Mouse (Mus musculus): ENCODE measurements around the gene Gigyf2.

The Gigyf2 gene

DNA sequence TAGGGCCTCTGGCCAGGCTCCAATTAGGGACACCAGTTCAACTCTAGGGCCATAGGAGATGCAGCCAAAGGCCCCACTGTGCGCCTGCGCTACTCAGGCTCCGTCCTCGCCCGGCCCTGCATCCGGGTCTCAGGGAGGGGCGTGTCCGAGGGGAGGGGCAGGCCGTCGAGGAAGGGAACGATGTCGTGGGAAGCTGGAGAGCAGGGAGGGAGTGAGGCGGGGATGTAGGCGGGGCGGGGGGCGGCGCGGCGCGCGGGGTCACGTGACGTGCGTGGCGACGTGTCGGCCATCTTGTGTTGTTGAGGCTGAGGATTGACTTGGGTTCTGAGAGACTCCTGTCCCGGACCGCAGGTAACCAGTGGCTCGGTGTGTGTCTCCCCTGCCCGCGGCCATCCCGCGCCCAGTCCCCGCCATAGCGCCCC is at the start of gene Gigyf2:
Gene Gigyf2, plus strand, starts transcription at position 257 of the 422 bp plus-strand sequence.
- peak; percentile 91 to 92 for DNase-seq (ENCODE audit: low spot score in 2 of 2)

- no peak for DNase-seq (ENCODE audit: low spot score in 2 of 2)
Measured at GRCm38 (mm10) chr1:87280281-87280680, 46.5 kb upstream of the Gigyf2 start.

- DNase-seq (ENCODE audit: low spot score in 2 of 2): no peak
Measured at GRCm38 (mm10) chr1:87281599-87282412, 45.0 kb upstream of the Gigyf2 start.

DNA sequence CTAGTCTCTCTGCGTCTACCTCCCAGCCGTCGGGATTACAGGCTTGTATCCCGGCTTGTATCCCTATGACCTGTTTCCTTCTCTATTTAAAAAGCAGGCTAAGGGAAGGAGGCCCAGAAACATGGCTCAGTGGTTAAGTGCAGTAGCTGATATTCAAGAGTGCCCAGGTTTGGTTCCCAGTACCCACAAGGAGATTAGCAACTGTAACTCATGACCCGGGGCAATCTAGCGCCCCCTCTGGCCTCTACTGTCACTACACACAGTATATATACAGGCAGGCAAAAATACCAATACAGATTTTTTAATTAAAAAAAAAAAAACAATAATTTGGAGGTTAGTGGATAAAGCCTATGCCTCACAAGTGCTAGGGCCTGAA is 44.4 kb upstream of the Gigyf2 start:
- DNase-seq (ENCODE audit: low spot score in 2 of 2): no peak

DNA sequence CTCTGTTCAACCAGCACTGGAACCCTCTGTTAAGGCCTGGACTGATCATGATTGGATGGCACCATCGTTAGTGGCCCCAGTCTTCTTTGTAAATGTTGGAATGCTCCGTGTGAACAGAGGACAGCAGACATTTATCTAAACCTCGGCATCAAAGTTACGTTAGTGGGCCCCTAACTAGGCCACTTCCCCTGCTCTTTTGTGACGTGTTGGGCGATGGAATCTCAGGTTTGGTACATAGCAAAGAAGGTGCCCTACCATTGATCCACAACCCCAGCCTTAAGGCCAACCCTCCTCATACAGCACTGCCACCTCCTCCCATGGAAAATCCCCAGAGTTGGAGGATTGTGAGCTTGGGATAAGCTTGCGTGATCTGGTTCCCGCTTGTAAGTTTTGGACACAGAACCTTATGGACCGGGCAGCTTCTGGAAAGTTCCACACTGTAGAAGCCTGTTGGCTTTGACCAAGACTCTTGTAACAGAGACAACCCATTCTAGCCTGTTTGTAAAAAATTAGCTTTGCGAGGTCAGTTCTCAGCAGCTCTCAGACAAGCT is 43.3 kb upstream of the Gigyf2 start:
- DNase-seq (ENCODE audit: low spot score in 2 of 2): no peak

DNA sequence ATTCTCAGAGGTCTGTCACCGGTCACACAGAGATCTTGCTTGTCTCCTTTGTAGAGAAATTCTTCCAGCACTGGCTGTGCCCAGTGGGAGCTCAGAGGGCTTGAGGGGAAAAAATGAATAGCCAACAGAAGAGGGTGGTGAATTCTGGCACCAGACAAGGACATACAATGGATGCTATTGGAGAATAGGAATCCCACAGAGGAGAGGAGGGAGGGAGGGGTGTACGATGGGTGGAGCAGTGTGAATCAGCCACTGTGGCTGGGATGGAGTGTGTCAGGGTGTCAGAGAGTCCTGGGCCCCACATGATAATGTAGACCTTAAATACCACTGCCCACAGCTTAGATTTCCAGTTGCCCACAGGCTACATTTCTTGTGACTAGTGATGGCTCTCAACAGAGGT is 39.7 kb upstream of the Gigyf2 start:
- DNase-seq (ENCODE audit: low spot score in 2 of 2): no peak

DNA sequence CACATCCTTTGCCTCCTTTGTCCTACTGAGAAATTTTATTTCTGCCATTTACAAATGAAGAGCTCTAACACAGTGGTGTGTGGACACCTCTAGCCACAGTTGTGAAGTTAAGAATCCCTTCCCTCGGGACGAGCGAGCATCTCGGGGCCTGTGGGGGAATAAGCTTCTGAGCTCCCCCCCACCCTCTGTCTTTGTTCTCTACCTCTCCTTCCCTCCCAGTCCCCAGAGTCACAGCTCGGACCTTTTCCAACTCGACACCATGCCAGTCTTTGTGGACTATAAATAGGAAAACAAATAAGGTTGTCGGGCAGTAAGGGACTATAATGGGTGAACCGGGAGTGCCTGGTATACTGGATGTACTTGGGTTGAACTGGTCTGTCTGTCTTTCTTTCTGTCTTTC is 35.4 kb upstream of the Gigyf2 start:
- DNase-seq (ENCODE audit: low spot score in 2 of 2): no peak

- peak; percentile 26 to 28 for DNase-seq (ENCODE audit: low spot score in 2 of 2)
Measured at GRCm38 (mm10) chr1:87292420-87293190, 34.2 kb upstream of the Gigyf2 start.

DNA sequence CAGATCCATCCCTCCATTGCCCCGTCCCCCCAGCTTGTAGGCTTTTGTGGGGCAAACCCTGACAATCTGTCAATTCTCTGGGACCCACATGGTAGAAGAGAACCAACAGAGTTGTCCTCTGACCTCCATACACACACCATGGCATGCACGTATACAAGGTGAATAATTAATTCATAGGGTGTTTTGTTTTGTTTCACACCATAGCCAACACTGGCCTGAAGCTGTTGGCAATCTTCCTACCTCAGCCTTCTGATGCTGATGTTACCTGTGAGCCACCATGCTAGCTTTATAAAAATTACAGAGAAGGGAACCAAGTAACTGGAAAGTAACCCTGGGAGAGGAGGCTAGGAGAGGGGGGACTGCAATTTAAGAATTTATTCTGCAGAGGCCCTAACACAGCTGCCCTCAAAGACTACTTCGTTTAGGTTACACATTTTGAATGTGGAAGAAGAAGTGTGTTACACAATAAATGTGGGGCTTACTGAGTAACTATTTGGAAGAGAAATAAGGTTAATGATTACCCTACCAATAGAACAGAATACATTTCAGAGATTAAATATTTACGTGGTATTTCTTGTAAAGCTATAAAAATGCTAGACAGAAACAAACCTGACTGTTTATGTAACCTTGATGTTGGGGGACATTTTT is 32.6 kb upstream of the Gigyf2 start:
- DNase-seq (ENCODE audit: low spot score in 2 of 2): no peak

- DNase-seq (ENCODE audit: low spot score in 2 of 2): no peak
Measured at GRCm38 (mm10) chr1:87294951-87295350, 31.8 kb upstream of the Gigyf2 start.

GRCm38 (mm10) chr1:87297346-87297925 is 29.4 kb upstream of the Gigyf2 start:
- DNase-seq (ENCODE audit: low spot score in 2 of 2): no peak

GRCm38 (mm10) chr1:87300360-87301286 is 26.2 kb upstream of the Gigyf2 start:
- no peak for DNase-seq (ENCODE audit: low spot score in 2 of 2)

DNA sequence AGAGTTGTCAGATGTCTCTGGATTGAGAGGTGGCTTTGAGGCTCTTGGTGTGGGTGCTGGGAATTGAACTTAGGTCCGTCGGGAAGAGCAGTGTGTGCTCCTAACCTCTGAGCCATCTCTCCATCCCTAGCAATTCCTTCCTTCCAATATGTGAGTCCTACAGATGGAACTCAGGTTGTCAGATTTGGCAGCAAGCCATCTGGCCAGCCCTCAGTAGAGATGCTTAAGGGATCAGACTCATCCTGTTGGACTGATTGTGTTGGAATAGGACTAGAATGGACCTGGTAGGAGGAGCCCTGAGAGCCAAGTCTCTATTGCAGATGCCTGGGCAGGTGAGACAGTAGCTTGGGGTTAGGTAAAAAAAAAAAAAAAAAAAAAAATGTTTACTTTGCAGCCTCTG is 24.8 kb upstream of the Gigyf2 start:
- DNase-seq (ENCODE audit: low spot score in 2 of 2): no peak

GRCm38 (mm10) chr1:87308952-87309351 is 17.8 kb upstream of the Gigyf2 start:
- DNase-seq (ENCODE audit: low spot score in 2 of 2): no peak

DNA sequence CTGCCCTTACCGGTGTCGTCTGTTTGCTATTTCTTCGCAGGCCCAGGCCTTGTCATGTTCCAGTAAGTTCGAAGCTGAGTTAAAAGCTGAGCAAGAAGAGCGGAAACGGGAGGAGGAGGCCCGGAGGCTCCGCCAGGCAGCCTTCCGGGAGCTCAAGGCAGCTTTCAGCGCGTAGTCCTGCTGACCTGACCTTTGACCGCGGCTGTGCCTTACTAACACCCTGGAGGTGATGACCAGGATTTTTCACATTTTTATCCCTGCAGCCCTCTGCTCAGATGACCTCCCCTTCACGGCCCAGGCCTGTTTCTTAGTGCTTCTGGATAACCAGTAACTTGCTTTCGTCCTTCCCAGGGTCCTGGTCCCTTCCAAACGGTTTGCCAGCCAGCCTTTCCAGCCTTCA is 17.2 kb upstream of the Gigyf2 start:
- DNase-seq (ENCODE audit: low spot score in 2 of 2): no peak

GRCm38 (mm10) chr1:87312681-87313080 is 14.1 kb upstream of the Gigyf2 start:
- DNase-seq (ENCODE audit: low spot score in 2 of 2): no peak

- DNase-seq (ENCODE audit: low spot score in 2 of 2): no peak
Measured at GRCm38 (mm10) chr1:87313116-87313515, 13.7 kb upstream of the Gigyf2 start.

- no peak for DNase-seq (ENCODE audit: low spot score in 2 of 2)
Measured at GRCm38 (mm10) chr1:87313843-87314570, 12.8 kb upstream of the Gigyf2 start.

DNA sequence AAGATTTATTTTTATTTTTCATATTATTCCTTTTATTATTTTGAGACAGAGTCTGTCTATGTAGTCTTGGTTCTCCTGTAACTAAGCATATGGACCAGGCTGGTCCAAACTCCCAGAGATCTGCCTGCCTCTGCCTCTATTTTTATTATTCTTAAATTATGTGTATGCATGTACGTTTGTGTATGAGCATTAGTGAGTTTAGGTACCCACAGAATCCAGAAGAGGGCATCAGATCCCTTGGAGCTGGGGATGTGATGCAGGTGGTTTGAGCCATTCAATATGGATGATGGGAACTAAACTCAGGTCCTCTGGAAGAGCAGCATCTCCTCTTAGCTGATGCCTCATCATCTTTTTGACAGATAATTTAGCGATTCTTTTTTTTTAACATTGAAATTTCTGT is 11.4 kb upstream of the Gigyf2 start:
- no peak for DNase-seq (ENCODE audit: low spot score in 2 of 2)

- no peak for DNase-seq (ENCODE audit: low spot score in 2 of 2)
Measured at GRCm38 (mm10) chr1:87315894-87316293, 10.9 kb upstream of the Gigyf2 start.

Data from frontal cortex, postnatal 14 days (tissue).